8 mouse cellular contexts compared by ENCODE assay signal in the genomic region with DNA sequence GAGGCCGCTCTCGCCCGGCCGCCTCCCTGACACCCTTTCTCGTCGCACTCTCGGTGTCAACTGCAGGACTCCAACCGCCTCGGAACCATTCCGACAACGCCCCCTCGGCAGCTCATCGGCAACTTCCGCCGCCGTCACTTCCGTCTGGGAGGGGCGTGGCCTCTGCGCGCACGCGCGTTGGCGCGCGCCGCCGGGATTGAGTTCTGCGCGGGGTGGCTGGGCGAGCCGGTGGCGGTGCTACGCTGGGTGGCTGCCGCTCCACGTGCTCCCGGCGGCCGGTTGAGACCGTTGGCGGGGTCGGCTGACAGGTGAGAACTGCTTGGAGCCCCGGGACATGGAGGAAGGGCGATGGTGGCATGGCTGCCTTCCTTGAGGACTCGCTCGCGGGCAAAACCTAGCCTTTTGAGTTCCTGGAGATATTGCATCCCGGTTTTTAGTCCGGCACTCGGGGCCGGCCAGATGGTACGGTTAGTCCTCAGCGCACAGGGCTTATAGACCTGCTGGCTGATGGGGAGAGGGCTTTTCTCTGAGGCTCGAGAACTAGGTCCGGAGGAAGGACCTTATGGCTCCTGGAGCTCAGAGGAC. TPM values are rescaled to one million over a fixed set of nuclear protein-coding genes. Genes with fewer than 3 reads are reported as not detected.
DNase-seq lines count a peak whose midpoint lies in the region; ATAC-seq and TF ChIP-seq lines count a peak whose summit lies in the region.

Gene Zbtb49 (minus strand): TSS at position 130 of the 585 bp plus-strand sequence.
Gene Lyar (plus strand): TSS at position 143 of the 585 bp plus-strand sequence.

- no peaks in the 10 kb centered on the region for H3K27me3 ChIP-seq in E14TG2a.4 (ENCODE audit: insufficient read depth, low read length)
- no peaks in the 10 kb centered on the region for H3K27me3 ChIP-seq in forebrain, embryonic 12.5 days
- no peaks in the 10 kb centered on the region for H3K27me3 ChIP-seq in liver, postnatal 0 days (ENCODE audit: insufficient read depth, low read length)
- H3K27me3 ChIP-seq in neural tube, embryonic 14.5 days (ENCODE audit: control insufficient read depth, insufficient read depth, low read length) = no peaks in the 10 kb centered on the region

- no peak for TF ChIP-seq EP300 in liver, postnatal 0 days (IDR thresholded peaks at IDR 0.05; ENCODE audit: low read depth)

- peak within 1 kb of the TSS; percentile 81 for H3K9ac ChIP-seq in forebrain, embryonic 12.5 days
- H3K9ac ChIP-seq in liver, postnatal 0 days (replicated peaks) = peak within 1 kb of the TSS; percentile 82
- H3K9ac ChIP-seq in neural tube, embryonic 14.5 days (replicated peaks; ENCODE audit: low read depth, low read length) = peak within 1 kb of the TSS; percentile 90

- H3K4me2 ChIP-seq in forebrain, embryonic 12.5 days = peak within 1 kb of the TSS; percentile 89
- H3K4me2 ChIP-seq in liver, postnatal 0 days (ENCODE audit: low read depth, low read length) = peak within 1 kb of the TSS; percentile 95
- peak within 1 kb of the TSS; percentile 86 for H3K4me2 ChIP-seq in neural tube, embryonic 14.5 days (ENCODE audit: low read depth, low read length)

- H3K9me3 ChIP-seq in E14TG2a.4 (ENCODE audit: low read length) = no peaks in the 10 kb centered on the region
- H3K9me3 ChIP-seq in forebrain, embryonic 12.5 days = no peaks in the 10 kb centered on the region
- no peaks in the 10 kb centered on the region for H3K9me3 ChIP-seq in liver, postnatal 0 days (ENCODE audit: low read length)
- no peaks in the 10 kb centered on the region for H3K9me3 ChIP-seq in neural tube, embryonic 14.5 days (ENCODE audit: control insufficient read depth, low read length)

- TF ChIP-seq CTCF in E14TG2a.4 (conservative IDR thresholded peaks at IDR 0.05; ENCODE audit: low read length) = no peak
- no peak for TF ChIP-seq CTCF in liver, postnatal 0 days (IDR thresholded peaks at IDR 0.05; ENCODE audit: low read depth)

- peak; percentile 88 for DNase-seq in c-Kit-positive CD71-positive TER-119-positive erythroid progenitor cells, embryonic 14.5 days (ENCODE audit: low spot score)
- peak; percentile 95 to 98 for DNase-seq in heart, postnatal 10 days
- DNase-seq in large intestine, adult 2 months (ENCODE audit: low read depth, low spot score) = peak; percentile 82
- peak; percentile 96 for DNase-seq in liver, postnatal 0 days
- peak; percentile 97 for DNase-seq in testis, postnatal 10 days (ENCODE audit: low spot score)

- H3K4me1 ChIP-seq in E14TG2a.4 (replicated peaks; ENCODE audit: low read depth, low read length) = peaks cover 44% of the 10 kb centered on the region
- H3K4me1 ChIP-seq in forebrain, embryonic 12.5 days = peaks cover 25% of the 10 kb centered on the region
- H3K4me1 ChIP-seq in liver, postnatal 0 days (ENCODE audit: insufficient read depth) = peaks cover 16% of the 10 kb centered on the region
- H3K4me1 ChIP-seq in neural tube, embryonic 14.5 days (ENCODE audit: control insufficient read depth, insufficient read depth, low read length) = peaks cover 15% of the 10 kb centered on the region

- under 1% methylated on average over 55 of the region's 55 CpGs for WGBS in forebrain, embryonic 12.5 days
- WGBS in large intestine, adult 2 months = 0% methylated on average over 55 of the region's 55 CpGs
- under 1% methylated on average over 51 of the region's 55 CpGs for WGBS in liver, postnatal 0 days (ENCODE audit: insufficient replicate concordance)
- under 1% methylated on average over 52 of the region's 55 CpGs for WGBS in neural tube, embryonic 14.5 days

- intact Hi-C loops in heart, postnatal 10 days (cut with DNase I) = no loop called here

- peaks cover 55% of the 10 kb centered on the region for H3K36me3 ChIP-seq in E14TG2a.4 (ENCODE audit: insufficient read depth, low read length)
- peaks cover 31% of the 10 kb centered on the region for H3K36me3 ChIP-seq in forebrain, embryonic 12.5 days (replicated peaks)
- H3K36me3 ChIP-seq in liver, postnatal 0 days (replicated peaks; ENCODE audit: insufficient read depth, low read length) = peaks cover 11% of the 10 kb centered on the region; the same call in 1 of the 2 replicates
- peaks cover 12% of the 10 kb centered on the region for H3K36me3 ChIP-seq in neural tube, embryonic 14.5 days (ENCODE audit: control insufficient read depth, insufficient read depth, low read length)

- peak within 1 kb of the TSS; percentile 69 for H3K27ac ChIP-seq in forebrain, embryonic 12.5 days
- H3K27ac ChIP-seq in liver, postnatal 0 days (ENCODE audit: low read depth) = peak within 1 kb of the TSS; percentile 53
- peak within 1 kb of the TSS; percentile 80 for H3K27ac ChIP-seq in neural tube, embryonic 14.5 days (ENCODE audit: low read depth, low read length)

- ATAC-seq in forebrain, embryonic 12.5 days (ENCODE audit: low FRiP score) = peak; percentile 96
- peak; percentile 97 for ATAC-seq in liver, postnatal 0 days
- ATAC-seq in neural tube, embryonic 14.5 days (ENCODE audit: low read depth) = peak; percentile 94

- H3K4me3 ChIP-seq in E14TG2a.4 (replicated peaks; ENCODE audit: low read length) = peak within 1 kb of the TSS; percentile 99
- H3K4me3 ChIP-seq in forebrain, embryonic 12.5 days (replicated peaks) = peak within 1 kb of the TSS; percentile 88
- peak within 1 kb of the TSS; percentile 94 for H3K4me3 ChIP-seq in liver, postnatal 0 days (ENCODE audit: low read depth, low read length)
- H3K4me3 ChIP-seq in neural tube, embryonic 14.5 days (ENCODE audit: low read depth, low read length) = peak within 1 kb of the TSS; percentile 89

RNA-seq across cellular contexts. Expression of gene Zbtb49, which starts in this region (rescaled TPM):
- polyA plus RNA-seq in forebrain, embryonic 12.5 days (2016; fragmentation: Nextera tagmentation; extraction: Ambion mirVana) = 24.7 and 27.6 TPM in 2 replicates
- total RNA-seq in heart, postnatal 10 days (2021) = 1 to 10 TPM; 6.8 to 7.0 TPM
- polyA plus RNA-seq in large intestine, adult 2 months (2012; rRNA removed) = 7.0 and 9.4 TPM in 2 replicates
- 1.7 and 1.8 TPM in 2 replicates for polyA plus RNA-seq in liver, postnatal 0 days (2015; fragmentation: Nextera tagmentation; extraction: Ambion mirVana)
- 20.3 and 22.2 TPM in 2 replicates for polyA plus RNA-seq in neural tube, embryonic 14.5 days (2014; fragmentation: Nextera tagmentation; extraction: Ambion mirVana)

RNA-seq across cellular contexts. Expression of gene Lyar, which starts in this region (rescaled TPM):
- polyA plus RNA-seq in forebrain, embryonic 12.5 days (2016; fragmentation: Nextera tagmentation; extraction: Ambion mirVana) = 117 and 128 TPM in 2 replicates
- 10 to 100 TPM; 16.3 to 18.0 TPM for total RNA-seq in heart, postnatal 10 days (2021)
- 3.8 and 5.2 TPM in 2 replicates for polyA plus RNA-seq in large intestine, adult 2 months (2012; rRNA removed)
- 29.4 and 38.6 TPM in 2 replicates for polyA plus RNA-seq in liver, postnatal 0 days (2015; fragmentation: Nextera tagmentation; extraction: Ambion mirVana)
- 37.3 and 44.6 TPM in 2 replicates for polyA plus RNA-seq in neural tube, embryonic 14.5 days (2014; fragmentation: Nextera tagmentation; extraction: Ambion mirVana)

Comparison
In these comparisons a context has a peak if more than half of its experiments do, and no peak if none do; other contexts are left out.
1. Peak in every context shown above with its lines: DNase-seq, ATAC-seq, H3K4me3 ChIP-seq and H3K27ac ChIP-seq.